Mouse (Mus musculus) lung, postnatal 14 days (tissue): Measurements from ENCODE around the gene Dennd4c.

Experiments
- DNase-seq: peaks from one replicate; pipeline ENCODE4 v3.0.0; 2021

The Dennd4c gene

DNA sequence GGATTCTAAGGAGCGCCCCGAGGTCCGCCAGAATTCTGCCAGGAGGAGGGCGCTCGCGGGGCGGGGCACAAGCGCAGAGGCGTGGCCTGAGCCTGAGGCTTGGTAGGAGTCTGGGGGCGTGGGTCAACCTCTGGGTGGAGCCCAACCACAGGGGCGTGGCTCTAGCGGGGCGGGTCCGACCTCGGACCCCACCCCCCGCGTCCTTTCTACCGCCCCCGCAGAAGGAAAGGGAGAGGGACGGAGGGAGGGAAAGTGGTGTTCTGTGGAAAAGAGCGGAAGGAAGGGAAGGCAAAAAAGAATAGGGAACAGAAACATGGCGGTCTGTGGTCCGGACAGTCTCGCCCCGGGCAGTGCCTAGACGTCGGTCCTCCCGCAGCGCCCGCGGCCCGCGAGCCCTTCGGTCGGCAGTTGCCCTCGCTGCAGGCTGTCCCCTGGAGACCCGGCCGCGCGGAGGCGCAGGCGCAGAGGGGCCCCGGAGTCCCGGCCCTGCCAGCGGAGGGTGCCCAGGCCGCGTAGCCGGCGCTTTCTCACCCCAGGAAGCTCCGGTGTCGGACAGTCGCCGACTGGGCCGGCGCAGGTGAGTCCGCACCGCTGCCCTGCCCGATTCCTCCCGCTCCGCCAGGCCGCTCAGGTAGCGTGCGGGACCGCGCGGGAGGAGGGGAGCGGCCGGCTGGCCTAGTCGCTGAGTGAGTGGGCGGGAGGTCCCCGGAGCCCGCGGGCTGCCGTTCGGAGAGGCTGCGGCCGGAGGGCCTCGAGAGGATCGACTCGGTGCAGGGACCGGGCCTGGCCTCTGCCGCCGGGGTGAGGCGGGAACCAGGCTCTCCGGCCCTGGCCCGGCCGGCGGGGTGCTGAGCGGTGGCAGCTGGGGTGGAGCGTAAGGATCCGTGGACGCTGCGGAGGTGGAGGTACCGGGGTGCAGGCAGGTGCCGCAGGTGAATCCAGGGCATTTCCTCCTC is at the start of gene Dennd4c:
Gene Dennd4c, plus strand, starts transcription at position 220 of the 956 bp plus-strand sequence.
- DNase-seq, result peak; percentile 97

DNA sequence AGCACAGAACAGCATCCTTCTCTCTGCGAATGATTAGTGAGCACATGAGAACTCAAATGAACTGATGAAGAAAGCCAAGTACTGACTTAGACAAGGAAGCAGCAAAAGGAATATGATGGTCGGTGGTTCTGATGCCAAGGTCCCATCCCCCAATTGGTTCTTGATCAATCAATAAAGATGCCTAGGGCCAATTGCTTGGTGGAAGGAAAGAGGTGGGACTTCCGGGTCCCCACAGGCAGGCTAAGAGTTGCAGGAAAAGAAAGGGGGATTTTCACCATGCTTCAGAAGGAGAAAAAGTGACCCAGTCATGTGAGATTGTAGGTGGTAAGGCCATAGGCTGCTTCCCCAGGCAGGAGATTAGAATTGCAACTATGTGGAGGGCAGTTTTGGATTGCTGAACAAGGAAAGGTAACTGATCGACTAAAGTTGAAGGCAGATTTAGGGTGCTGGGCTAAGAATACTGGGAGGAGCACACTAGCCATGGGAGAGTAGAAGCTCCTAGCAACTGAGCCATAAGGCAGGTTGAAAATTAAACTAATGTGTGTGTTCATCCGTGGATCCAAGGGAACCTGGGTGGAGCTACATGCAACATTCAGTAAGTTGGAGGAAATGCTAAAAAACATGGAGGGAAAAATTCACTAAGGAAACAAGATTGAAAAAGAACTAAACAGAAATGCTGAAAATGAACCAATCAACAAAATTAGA is 49.0 kb upstream of the Dennd4c start:
- DNase-seq, result no peak

DNA sequence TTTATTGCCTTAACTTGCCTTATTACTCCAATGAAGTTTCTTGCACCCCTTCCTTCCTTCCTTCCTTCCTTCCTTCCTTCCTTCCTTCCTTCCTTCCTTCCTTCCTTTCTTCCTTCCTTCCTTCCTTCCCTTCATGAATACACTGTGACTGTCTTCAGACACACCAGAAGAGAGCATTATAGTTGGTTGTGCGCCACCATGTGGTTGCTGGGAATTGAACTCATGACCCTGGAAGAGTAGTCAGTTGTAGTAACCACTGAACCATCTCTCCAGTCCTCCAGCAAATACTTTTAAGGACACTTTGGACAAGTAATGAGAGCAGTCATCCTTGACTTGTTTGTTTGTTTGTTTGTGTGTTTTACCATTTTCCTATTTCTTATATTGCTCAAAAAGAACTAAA is 39.6 kb upstream of the Dennd4c start:
- no peak for DNase-seq

DNA sequence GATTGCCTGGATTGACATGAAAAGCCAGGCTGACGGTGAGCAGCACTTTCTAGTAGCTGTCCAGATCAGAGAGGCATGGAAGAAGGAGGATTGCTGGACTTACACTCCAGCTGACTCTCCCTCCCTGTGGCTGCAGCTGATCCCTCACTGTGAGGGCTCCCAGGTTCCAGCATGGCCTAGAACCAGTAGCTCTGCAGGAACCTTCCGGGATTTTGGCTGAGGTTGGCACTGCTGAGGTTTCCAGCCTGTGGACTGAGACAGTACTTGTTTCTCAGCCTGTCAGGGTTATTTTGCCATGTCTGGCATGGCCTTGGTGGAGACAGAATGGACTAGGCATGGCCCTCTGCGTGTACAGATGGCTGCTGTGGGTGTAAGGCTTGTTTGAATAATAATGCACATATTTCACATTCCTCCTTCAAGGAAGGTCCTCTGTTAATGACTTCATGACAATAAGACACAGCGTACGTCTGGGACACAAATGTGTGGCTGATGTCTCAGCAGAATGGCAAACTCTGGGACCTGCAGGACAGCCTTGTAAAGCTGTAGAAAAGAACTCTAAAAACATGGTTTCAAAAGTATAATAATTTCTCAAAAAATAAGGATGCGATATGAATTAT is 38.2 kb upstream of the Dennd4c start:
- no peak for DNase-seq

DNA sequence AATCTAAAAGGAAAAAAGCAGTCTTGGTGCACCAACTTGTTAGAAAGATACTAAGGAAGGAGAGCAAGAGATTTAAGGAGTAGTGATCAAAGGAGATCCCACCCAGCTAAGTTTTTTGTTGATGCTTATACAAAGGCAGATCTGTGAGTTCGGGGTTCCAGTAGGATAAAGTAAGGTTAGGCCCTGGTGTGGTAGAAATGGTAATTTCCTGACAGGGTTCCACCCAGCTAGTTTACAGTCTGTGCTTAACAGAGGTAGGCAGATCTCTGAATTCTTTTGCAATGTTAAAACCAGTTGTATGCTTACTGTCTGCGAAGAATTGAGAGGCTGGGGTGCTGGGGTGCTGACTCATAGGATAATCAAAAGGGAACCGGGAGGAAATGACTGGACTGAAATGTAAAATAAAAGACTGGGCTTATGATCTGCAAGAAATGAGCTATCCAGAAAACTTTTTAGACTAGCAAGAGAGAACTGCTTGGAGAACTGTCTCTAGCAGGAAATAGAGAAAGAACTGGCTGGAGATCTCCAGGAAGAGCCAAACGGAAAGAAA is 37.6 kb upstream of the Dennd4c start:
- no peak for DNase-seq

DNA sequence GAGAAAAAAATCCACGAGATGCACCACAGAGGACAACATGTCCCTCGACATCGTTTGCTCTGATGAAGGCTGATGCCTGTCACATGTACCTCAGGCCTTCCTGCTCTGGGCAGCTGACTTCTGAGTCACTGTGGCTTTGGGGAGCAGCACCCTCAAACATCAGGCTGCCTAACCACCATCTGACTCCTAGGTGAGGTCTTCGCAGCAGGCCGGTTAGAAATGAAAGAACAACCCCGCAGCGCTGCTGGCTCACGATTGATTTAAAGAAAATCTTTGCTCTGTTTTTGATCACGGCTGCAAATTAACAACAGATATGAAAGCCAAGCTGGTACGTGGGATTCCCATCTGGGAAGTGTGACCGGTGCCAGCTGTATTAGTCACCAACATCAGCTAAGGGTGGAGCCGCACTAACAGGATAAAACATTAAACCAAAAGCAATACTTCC is 35.6 kb upstream of the Dennd4c start:
- DNase-seq, result peak; percentile 25

DNA sequence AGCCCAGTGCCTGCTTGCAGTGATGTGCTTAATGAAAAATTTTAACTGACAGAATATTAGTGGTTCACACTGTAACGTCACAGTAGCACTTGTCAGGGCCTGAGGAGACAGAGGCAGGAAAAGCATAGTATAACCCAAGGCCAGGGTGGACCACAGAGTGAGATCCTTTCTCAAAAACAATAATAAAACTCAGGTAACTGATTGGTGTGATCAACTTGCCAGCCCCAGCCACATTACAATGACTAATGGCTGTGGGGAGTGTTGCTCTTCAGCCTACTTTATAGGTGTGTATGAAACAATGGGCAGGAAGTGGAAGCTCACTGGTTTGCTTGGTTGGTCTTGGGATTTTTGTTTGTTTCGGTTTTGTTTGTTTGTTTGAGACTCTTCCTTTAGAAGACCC is 34.8 kb upstream of the Dennd4c start:
- no peak for DNase-seq

DNA sequence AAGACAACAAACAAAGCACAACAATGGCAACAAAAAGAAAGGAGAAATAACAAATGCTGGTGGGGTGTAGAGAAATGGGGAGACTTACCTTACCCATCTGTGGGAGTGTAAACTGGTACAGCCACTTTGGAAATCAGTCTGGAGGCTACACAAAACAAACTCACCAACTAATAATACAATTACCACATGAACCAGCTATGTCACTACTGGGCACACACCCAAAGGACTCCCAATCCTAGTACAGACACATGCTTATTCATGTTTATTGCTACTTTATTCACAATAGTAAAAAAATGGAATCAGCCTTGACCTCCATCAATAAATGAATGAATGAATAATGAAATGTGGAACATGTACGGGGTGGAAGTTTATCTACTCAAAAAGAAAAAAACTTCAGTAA is 33.0 kb upstream of the Dennd4c start:
- DNase-seq, result no peak

DNA sequence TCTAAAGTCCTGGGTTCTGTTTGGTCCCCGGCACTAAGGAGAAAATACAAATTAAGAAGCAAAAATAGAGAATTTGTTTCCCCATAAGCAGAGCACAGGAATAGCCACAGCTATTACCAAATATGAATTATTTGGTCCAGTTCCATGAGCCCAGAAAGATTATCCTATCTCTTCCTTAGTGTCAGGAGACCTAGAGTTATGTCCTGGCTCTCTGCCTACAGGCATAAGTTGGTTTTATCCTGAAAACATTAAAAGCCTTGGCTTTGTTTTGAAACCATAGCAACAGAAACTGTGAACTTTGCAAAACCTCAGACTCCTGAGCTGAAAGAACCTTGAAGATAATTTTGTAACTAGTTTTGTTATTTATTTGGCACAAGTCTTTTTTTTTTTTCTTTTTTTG is 31.2 kb upstream of the Dennd4c start:
- no peak for DNase-seq

DNA sequence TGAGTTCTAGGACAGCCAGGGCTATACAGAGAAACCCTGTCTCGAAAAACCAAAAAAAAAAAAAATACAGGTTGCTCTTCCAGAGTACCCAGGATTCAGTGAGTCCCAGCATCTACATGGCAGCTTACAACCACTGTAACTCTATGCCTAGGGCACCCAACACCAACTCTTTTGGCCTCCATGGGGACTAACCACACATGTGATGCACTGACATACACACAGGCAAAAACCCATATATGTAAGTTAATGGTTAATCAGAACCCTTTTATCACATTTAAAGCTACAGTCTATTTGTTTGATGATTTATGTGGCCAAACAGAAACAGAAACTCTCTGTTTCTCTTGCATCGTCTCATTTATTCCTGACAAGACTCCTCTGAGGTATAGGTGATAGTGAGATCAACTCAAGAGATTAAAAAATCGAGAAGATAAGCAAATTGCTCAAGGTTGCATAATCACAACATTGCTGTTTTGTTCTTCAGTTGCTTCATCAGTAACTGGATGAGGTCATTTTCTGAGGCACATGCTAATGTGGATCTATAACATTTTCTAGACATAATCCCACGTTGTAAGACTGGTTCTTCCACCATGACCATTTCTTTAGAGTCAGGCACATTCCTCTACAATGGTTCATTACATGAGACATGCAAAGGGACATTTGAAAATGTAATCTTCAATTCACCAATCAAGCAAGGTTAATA is 29.3 kb upstream of the Dennd4c start:
- no peak for DNase-seq

DNA sequence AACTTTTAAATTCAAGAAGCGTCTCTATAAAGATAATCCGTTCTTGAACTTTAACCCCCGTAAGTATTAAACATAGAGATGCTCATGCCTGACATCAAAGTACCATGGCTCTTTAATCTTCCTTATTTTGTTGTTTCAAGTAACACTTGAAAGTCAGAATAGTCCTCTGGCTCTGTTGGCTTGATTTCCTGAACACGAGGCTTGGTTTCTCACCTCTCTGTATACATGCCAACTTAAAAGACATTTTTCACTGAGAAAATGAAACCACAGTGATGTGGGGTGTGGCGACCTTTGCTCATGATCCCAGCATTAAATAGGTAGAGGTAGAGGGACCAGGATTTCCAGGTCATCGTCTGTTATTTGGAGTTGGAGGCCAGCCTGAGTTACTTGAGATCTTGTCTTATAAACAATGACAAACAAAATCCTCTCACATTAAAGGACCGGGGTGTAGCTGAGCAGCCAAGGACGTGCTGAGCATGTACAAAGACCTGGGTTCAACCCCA is 26.4 kb upstream of the Dennd4c start:
- DNase-seq, result no peak

DNA sequence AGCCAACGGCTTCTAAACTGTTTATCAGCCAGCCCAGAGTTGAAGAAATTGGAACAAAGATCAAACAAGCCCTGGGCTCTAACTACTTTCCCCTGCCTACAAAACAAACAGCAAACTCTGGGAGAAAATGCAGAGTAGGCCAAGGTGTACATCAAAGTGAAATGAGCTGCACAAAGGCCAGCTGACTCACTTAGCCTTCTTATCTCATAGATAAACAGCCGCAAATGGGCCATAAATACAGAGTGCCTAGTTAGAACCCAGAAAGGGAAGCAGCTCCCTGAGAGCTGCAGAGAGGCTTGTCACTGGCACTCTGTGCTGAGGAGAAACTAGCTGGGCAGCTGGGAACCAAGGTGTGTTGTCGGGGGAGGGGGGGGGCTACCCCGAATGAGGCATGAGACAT is 23.2 kb upstream of the Dennd4c start:
- no peak for DNase-seq

DNA sequence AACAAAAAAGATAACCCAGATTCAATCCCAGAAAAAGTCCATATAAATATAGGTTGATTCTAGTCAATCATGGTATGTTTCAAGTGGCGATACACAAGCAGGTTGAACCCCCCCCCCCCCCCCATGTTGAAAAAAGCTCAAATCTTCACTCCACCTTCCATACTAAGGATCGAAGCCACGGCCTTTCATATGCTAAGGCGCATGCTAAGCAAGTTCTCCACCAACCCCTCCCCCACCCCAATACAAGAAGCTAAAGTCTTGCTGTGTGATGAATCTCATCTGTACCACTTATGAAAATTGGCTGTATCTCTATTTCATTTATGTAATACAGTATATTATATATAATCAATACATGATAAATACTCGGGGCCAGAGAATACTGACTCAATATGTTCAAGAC is 22.2 kb upstream of the Dennd4c start:
- no peak for DNase-seq

DNA sequence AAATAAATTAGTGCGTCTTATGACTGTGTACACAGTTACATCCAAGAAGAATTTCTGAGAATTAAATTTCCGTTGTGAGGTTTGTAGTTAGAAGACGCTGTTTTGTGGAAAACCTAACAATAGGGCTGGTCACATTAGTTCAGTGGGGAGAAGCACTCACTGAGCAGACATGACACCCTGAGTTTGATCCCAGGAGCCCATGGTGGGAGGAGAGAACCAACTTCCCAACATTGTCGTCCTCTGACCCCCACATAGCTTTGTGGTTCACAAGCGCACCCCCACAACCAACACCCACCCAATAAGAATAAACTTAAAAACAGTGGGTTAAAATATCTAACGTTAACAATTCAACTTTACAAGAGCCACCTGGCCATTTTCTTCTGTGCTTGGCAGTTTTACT is 18.5 kb upstream of the Dennd4c start:
- no peak for DNase-seq

DNA sequence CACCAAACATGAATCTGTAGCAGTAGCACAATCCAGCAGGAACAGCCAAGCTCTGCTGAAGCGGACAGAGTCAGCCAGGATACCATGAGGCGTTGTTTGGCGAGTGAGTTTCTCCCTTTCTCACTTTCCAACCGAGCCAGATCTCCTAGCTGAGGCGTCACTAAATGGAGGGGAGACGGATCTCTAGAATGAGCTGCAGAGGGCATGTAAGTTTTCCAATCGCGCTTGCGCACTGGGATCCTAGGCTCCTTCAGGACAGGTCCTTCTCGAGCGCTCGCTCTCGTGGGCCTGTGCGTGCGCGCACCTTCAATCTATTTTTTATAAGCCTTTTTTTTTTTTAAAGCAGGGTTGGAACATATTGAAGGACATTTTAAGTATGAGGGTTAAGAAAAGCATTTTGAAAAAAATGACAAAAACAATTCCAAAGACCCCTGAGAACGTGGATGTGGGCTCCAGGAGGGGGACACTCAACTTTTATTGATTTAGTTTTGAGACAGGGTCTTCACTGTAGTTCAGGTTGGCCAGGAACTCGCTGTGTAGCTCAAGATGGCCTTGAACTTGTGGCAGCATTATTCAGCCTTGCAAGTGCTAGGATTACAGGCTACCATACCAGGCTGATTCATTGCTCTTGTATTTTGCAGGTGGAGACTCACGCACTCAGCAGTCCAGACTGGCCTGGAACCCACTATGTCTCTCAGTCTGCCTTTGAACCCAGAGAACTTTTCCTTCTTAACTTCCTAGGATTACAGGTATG is 14.1 kb upstream of the Dennd4c start:
- no peak for DNase-seq

DNA sequence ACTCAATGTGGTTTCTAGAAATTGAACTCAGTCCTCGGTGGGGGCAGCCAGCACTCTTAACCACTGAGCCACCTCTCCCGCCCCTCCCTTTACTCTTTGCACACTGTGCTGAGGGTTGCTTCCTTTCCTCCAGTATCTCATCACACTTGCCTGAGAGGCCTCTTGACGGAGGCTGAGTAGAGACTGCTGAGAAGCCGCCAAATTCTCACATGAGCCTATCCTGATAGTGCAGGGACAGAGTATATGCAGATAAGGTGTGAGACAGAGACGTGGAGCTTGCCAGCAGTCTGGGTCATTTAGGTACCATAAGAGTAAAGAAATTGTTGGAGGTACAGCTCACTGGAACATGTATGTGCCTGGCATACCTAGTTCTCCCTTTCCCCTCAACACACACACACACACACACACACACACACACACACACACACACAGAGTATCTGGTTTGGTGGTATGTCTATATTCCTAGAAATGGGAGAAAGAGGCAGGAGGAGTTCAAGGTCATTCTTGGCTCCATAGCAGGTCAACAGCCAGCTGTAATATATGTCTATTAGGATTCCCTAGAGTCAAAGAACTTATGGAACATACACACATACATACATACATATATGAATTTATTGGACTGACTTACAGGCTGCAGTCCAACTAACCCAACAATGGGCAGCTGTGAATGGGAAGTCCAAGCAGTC is 8.9 kb upstream of the Dennd4c start:
- no peak for DNase-seq

DNA sequence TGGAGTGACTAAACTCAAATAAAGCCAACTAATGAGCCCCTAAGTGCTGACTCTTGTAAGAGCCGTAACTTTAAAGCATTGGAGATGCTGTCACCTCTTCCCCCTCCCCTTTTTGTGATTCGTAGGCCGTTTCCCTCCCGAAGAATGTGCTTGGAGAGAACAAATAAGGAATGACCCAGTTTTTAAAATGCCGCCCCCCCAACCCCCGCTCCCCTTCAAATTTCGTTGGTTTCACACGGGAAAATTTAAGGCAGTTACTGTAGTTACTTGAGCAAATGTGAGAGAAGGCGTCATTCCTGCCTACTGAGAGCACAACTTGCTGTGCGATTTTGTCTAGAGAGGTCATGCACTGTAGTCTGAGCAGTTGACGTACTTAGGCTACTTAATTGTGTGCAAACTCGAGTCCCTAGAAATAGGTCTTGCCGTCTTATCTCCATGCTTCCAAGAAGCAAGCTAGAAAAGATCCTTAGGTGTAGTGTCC is 1.0 kb downstream of the Dennd4c start:
- DNase-seq, result peak; percentile 15

DNA sequence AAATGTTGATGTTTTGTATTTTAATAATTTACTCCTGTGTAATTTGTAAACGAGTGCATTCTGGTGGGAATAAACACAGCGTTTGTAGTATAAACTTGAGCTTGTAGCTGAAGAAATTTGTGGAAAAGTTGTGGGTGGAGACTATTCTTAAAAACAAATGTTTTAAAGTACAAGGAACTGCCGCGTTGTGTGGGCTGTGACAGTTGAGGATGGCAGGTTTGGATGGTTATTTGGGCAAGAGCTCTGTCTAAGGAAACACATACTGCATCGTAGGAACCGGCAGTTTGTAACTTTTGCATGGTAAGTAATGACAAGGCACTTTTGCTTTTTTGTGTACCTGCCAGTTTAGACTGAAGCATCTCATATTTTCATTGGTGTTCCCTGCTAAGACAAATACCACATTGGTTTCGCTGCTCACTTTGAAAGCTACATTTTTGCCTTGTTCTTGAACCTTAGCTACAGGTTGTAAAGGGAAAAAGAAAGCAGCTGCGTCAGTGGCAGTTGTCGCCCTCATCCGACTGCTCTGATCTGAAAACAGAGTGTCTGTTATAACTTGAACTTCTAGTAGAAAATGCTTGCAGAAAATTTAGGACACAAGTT is 2.1 kb downstream of the Dennd4c start:
- no peak for DNase-seq

DNA sequence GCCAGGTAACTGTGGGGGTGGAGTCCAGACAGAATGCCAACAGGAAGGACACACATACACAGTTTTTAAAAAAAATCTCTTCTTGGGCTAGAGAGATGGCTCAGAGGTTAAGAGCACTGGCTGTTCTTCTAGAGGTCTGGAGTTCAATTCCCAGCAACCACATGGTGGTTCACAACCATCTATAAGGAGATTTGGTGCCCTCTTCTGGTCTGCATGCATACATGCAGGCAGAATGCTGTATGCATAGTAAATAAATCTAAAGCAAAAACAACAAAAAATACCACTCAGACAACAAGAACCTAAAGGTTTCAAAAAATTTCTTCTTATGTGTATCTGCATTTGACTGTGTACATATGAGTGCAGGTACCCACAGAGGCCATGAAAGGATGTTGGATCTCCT is 16.0 kb downstream of the Dennd4c start:
- DNase-seq, result no peak

DNA sequence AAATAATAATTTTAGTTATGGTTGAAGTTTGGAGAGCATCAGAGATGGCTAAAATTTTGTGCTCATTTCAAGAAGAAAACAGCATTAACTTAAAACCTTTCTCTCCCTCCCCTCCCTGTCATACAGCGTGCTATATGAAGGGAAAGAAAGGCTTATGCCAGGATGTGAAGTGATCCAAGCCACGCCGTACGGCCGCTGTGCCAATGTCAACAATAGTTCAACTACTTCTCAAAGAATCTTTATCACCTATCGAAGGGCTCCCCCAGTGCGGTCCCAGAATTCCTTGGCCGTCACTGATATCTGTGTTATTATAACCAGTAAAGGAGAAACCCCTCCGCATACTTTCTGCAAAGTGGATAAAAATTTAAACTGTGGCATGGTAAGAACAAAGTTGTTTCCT is 29.2 kb downstream of the Dennd4c start:
- peak; percentile 1 for DNase-seq

DNA sequence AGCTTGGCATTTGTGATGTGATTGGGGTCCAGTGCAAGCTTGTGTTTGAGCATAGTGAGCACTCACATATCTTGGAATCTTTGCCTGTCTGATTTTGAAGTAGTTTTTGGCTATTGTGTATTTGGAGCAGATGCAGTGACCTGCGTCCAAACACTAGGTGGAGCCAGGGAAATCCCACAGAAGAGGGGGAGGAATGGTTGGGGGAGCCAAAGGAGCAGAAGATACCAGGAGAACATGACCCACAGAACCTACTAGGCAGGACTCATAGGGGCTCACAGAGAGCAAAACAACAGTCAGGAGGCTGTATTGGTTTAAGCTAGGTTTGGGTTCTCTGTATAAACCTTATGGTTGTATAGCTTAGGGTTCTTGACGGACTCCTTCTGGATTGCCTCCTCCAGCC is 62.2 kb downstream of the Dennd4c start:
- no peak for DNase-seq
